Mouse (Mus musculus): ENCODE results near the gene Fyn.

Gene Fyn

GRCm38 (mm10) chr10:39471714-39472531, 103.3 kb downstream of the Fyn start:
- DNase-seq (ENCODE audit: low spot score), result no peak

DNA sequence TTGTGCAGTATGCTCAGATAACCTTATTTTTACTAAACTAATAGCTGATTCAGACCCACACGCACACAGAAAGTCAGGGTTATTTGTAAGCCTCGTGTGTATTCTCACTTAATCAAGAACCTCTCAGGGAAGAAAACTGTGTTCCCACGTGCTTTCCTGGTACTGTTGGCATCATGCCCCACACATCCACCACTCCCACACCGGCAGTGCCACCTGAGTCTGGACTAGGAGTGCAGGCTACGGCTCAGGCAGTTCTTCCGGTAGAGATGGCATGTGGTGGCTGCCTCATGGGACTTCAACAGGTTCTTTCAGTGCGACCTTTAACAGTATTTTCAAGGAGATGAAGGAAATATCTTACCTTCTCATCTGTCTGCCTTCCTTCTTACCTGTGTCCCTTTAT, 104.3 kb downstream of the Fyn start:
- no peak for DNase-seq (ENCODE audit: low spot score)

DNA sequence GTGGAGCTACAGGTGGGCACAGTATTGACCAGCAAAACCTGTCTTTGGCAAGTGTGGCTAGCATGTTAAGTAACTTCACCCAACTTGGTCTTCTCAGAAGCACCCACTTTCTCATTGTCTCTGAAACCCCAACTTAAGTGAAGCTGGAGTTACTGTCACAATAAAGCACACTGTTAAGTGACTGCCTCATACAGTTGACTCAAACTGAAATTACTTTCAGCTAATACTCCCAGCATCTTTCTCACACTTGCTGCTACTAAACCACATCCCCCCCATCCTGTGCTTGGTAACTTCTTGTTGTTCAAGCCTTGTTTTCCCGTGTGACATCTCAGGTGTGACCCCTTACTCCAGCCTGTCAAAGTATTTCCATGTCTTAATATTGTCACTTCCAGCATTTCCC, 110.7 kb downstream of the Fyn start:
- DNase-seq (ENCODE audit: low spot score), result no peak

- no peak for DNase-seq (ENCODE audit: low spot score)
Observed at GRCm38 (mm10) chr10:39484382-39484826, 115.7 kb downstream of the Fyn start.

GRCm38 (mm10) chr10:39484892-39485291, 116.2 kb downstream of the Fyn start:
- DNase-seq (ENCODE audit: low spot score), result no peak

- DNase-seq (ENCODE audit: low spot score), result no peak
Observed at GRCm38 (mm10) chr10:39485939-39486338, 117.3 kb downstream of the Fyn start.

DNA sequence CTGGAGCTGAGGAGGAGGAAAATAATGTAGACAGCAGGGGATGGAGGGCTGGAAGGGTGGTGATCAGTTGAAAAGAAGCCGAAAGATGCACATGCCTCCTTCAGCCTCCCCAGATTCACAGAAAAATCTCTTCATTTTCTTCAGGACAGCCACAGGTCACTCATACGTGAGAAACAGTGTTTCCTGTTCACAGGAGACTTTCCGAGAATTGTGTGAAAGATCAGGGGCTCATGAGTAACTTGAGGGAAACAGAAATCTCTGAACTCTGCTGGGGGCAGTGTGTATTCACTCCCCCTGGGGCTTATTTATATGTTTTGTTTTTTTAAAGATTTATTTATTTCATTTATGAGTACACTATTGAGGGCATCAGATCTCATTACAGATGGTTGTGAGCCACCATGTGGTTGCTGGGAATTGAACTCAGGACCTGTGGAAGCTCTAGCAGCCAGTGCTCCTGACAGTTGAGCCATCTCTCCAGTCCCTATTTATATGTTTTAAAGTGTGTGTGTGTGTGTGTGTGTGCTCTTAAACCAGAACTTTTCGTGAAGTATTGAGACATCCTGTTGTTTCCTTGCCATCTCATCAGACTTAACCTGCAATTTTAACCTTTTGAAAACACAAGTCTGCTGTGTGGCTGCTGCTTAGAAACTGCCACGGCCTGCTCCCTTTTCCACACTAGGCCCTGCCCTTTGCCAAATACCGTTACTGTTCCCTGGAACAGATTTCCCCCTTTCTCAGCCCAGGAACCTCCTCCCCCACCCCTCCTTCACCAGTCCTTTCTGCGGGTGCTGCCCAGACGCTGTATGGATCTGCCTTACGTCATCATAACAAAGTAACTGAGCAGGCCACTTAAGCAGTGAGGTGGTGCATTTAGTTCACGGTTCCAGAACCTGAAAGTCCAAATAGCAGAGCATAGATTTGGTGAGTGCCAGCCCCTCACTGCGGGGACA, 118.1 kb downstream of the Fyn start:
- no peak for DNase-seq (ENCODE audit: low spot score)

- DNase-seq (ENCODE audit: low spot score), result no peak
Observed at GRCm38 (mm10) chr10:39487740-39488415, 119.2 kb downstream of the Fyn start.

DNA sequence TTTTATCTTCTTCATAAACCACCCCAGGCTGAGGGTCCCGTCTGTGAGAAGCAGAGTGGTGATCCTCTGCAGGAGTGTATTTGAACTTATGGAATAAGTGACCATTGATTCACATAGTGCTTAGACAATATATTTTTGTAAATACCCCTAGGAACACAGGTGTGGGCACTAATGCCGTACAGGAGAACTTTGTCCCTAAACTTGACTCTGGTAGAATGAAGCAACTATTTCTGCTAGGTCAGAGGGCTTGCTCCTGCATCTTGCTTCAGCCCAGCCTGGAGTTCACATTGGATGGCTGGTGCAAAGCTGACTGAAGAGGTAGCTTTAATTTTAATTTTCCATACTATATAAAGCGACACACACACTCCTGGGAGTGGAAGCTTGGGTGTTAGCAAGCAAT, 119.9 kb downstream of the Fyn start:
- DNase-seq (ENCODE audit: low spot score), result no peak

- DNase-seq (ENCODE audit: low spot score), result no peak
Observed at GRCm38 (mm10) chr10:39488956-39489355, 120.3 kb downstream of the Fyn start.

- DNase-seq (ENCODE audit: low spot score), result no peak
Observed at GRCm38 (mm10) chr10:39490349-39491121, 121.9 kb downstream of the Fyn start.

GRCm38 (mm10) chr10:39492146-39492545, 123.5 kb downstream of the Fyn start:
- DNase-seq (ENCODE audit: low spot score), result no peak

DNA sequence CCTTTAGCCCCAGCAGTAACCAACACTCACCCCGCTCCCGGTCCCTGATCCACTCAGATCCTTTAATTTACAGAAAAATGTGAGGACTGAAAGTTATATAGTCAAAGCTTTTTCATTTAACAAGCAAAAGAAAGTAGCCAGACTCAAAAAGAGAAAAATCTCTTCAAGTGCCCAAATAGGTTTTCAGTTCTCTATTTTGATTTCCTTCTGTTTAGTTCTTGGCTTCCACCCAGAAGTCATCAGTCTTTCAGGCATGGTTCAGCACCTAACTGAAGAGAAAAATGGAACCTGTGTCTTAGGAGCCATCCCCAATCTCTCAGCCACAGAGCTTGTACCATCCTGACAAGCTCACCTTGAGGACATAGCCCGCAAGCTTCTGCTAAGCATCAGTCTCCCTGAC, 124.4 kb downstream of the Fyn start:
- DNase-seq (ENCODE audit: low spot score), result no peak

- DNase-seq (ENCODE audit: low spot score), result no peak
Observed at GRCm38 (mm10) chr10:39498641-39499040, 130.0 kb downstream of the Fyn start.

GRCm38 (mm10) chr10:39501571-39501970, 132.9 kb downstream of the Fyn start:
- DNase-seq (ENCODE audit: low spot score), result no peak

GRCm38 (mm10) chr10:39501977-39502706, 133.5 kb downstream of the Fyn start:
- no peak for DNase-seq (ENCODE audit: low spot score)

- no peak for DNase-seq (ENCODE audit: low spot score)
Observed at GRCm38 (mm10) chr10:39503331-39503730, 134.7 kb downstream of the Fyn start.

- no peak for DNase-seq (ENCODE audit: low spot score)
Observed at GRCm38 (mm10) chr10:39505007-39505406, 136.4 kb downstream of the Fyn start.

DNA sequence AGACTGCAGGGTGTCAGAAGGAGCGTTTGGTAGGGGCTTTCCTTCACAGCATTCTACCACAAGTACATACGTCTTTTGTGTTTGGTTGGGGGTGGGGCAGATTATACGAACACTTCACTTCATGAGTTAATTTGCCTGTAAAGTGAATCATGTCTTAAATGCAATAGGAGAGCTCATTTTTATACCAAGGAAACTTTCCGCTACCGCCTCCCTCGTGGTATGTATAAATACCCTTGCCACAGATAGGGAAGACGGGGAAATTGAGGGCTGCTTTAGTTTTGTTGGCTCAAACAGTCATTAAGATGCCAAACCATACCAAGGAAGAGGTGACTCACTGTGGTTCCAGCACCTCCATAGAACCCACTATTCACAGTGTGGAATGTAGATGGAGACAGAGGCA, 137.0 kb downstream of the Fyn start:
- no peak for DNase-seq (ENCODE audit: low spot score)

- no peak for DNase-seq (ENCODE audit: low spot score)
Observed at GRCm38 (mm10) chr10:39506353-39506752, 137.7 kb downstream of the Fyn start.

GRCm38 (mm10) chr10:39506831-39507230, 138.2 kb downstream of the Fyn start:
- peak; percentile 53 for DNase-seq (ENCODE audit: low spot score)
